Mouse (Mus musculus): ENCODE results near the gene Shc2.

DNA sequence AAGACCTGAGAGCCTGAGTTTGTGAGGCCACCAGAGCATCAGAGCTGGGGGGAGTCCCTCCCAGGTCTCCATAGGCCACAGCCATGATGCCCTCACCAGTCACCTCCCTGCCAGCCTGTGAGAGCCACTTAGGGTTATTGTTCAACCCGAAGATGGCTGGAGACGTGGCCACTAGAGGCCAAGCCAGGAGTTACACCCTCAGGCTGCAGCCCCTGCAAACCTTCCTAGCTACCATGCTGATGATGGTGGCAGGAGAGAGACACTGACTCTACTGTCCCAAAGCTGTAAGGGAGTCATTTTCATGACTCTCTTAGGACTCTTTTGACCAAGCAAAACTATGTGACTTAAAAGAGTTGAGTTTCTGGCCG is 34.4 kb upstream of the Shc2 start:
- TF ChIP-seq CHD2 (IDR thresholded peaks at IDR 0.05; ENCODE audit: low read depth, low read length) (no peak), ZC3H11A (IDR thresholded peaks at IDR 0.05; ENCODE audit: borderline replicate concordance, low read depth, low read length) (no peak), HCFC1 (IDR thresholded peaks at IDR 0.05; ENCODE audit: borderline replicate concordance, insufficient read depth, low read length) (no peak), MAFK (IDR thresholded peaks at IDR 0.05; ENCODE audit: insufficient read depth, low read depth, low read length) (no peak)

All from ES-E14 (cell line).